Mouse (Mus musculus) brain, embryonic 14.5 days (tissue): ENCODE measurements at regions not wholly inside any gene's neighbourhood (a gene's known extent, or its start where the extent isn't known, plus 50 kb on each side); places are given as distances from the start of the nearest gene placed in this dataset.

Source experiments
- DNase-seq: peaks from one replicate; pipeline ENCODE4 v3.0.0-alpha.2; 2011; ENCODE audit warnings: low read depth
- CTCF ChIP-seq: fragments of 200-500 bp; IDR thresholded peaks from 2 replicates; pipeline ENCODE4 v1.5.1; 2012; ENCODE audit warnings: inconsistent platforms, mild to moderate bottlenecking, moderate library complexity, borderline replicate concordance; ENCODE audit not compliant: insufficient read depth, insufficient read length; ENCODE audit errors: extremely low read depth
- POLR2A ChIP-seq: fragments of 200-500 bp; IDR thresholded peaks from 2 replicates; pipeline ENCODE4 v1.6.1; 2012; ENCODE audit warnings: mild to moderate bottlenecking, inconsistent platforms, borderline replicate concordance; ENCODE audit not compliant: poor library complexity, insufficient read depth, insufficient read length, severe bottlenecking; ENCODE audit errors: extremely low read depth

GRCm38 (mm10) chr9:117843531-117843930 is 196.8 kb upstream of the Azi2 start:
- no peak for DNase-seq
- TF ChIP-seq POLR2A (no peak), CTCF (no peak)

- DNase-seq, result peak; percentile 72
- TF ChIP-seq POLR2A (no peak), CTCF (no peak)
These were observed 203.5 kb upstream of the Azi2 start for GRCm38 (mm10) chr9:117836696-117837380.

- TF ChIP-seq POLR2A (no peak), CTCF (no peak)
- no peak for DNase-seq
These were observed 203.9 kb upstream of the Rbms3 start for GRCm38 (mm10) chr9:117833586-117833985.

- TF ChIP-seq CTCF (no peak), POLR2A (no peak)
- DNase-seq, result peak; percentile 61
These were observed 184.9 kb upstream of the Rbms3 start for GRCm38 (mm10) chr9:117814661-117815060.

- no peak for TF ChIP-seq CTCF
- TF ChIP-seq POLR2A, result no peak
- no peak for DNase-seq
These were observed 183.5 kb upstream of the Rbms3 start for GRCm38 (mm10) chr9:117813216-117813615.

- DNase-seq, result no peak
- TF ChIP-seq POLR2A (no peak), CTCF (no peak)
These were observed 176.1 kb upstream of the Rbms3 start for GRCm38 (mm10) chr9:117805812-117806211.

GRCm38 (mm10) chr9:117784186-117784591 is 154.5 kb upstream of the Rbms3 start:
- TF ChIP-seq CTCF, result no peak
- no peak for TF ChIP-seq POLR2A
- DNase-seq, result no peak

- no peak for TF ChIP-seq POLR2A
- TF ChIP-seq CTCF, result no peak
- no peak for DNase-seq
These were observed 124.9 kb upstream of the Rbms3 start for GRCm38 (mm10) chr9:117754651-117755050.

- DNase-seq, result no peak
- TF ChIP-seq POLR2A (no peak), CTCF (no peak)
These were observed 123.8 kb upstream of the Rbms3 start for GRCm38 (mm10) chr9:117753466-117753865.

GRCm38 (mm10) chr9:117744906-117745305 is 115.2 kb upstream of the Rbms3 start:
- no peak for TF ChIP-seq POLR2A
- no peak for TF ChIP-seq CTCF
- no peak for DNase-seq

GRCm38 (mm10) chr9:117729366-117729765 is 99.7 kb upstream of the Rbms3 start:
- DNase-seq, result no peak
- no peak for TF ChIP-seq POLR2A
- no peak for TF ChIP-seq CTCF

- no peak for TF ChIP-seq POLR2A
- no peak for TF ChIP-seq CTCF
- DNase-seq, result no peak
These were observed 90.5 kb upstream of the Rbms3 start for GRCm38 (mm10) chr9:117720161-117720598.
